Mouse (Mus musculus) embryonic facial prominence, embryonic 11.5 days (tissue): ENCODE results near the gene Rapgef3. TPM values are rescaled to one million over a fixed set of nuclear protein-coding genes. Genes with fewer than 3 reads are reported as not detected.

Experiments used
- ATAC-seq: fragments of 200-750 bp; cut with Nextera tagmentation; replicated peaks from 2 replicates; pipeline ENCODE4 v1.8.0; 2017; ENCODE audit warnings: low read depth; ENCODE audit not compliant: insufficient number of reproducible peaks, low FRiP score, low TSS enrichment
- DNase-seq: peaks from one replicate; pipeline ENCODE4 v3.0.0-alpha.2; 2015; ENCODE audit warnings: low spot score
- H3K27ac ChIP-seq: fragments of 300-500 bp; sonication (generic); replicated peaks from 2 replicates; pipeline ENCODE4 v1.5.1; 2014; ENCODE audit warnings: mild to moderate bottlenecking, low read depth, low read length, control low read depth
- H3K27me3 ChIP-seq: fragments of 300-500 bp; sonication (generic); 2 replicates; pipeline ENCODE4 v1.6.1; 2014; ENCODE audit warnings: mild to moderate bottlenecking, low read length, moderate library complexity, mixed read lengths; ENCODE audit not compliant: control insufficient read depth, insufficient read depth
- H3K36me3 ChIP-seq: fragments of 300-500 bp; sonication (generic); replicated peaks from 2 replicates; pipeline ENCODE4 v1.6.1; 2014; ENCODE audit warnings: low read depth, mild to moderate bottlenecking, low read length, moderate library complexity, mixed read lengths; ENCODE audit not compliant: control insufficient read depth, insufficient read depth
- H3K4me1 ChIP-seq: fragments of 300-500 bp; sonication (generic); 2 replicates; pipeline ENCODE4 v1.6.1; 2014; ENCODE audit warnings: low read length, mixed read lengths; ENCODE audit not compliant: control insufficient read depth, insufficient read depth
- H3K4me2 ChIP-seq: fragments of 300-500 bp; sonication (generic); 2 replicates; pipeline ENCODE4 v1.6.1; 2014; ENCODE audit warnings: low read depth, mild to moderate bottlenecking, control low read depth, low read length, moderate library complexity
- H3K4me3 ChIP-seq: fragments of 300-500 bp; sonication (generic); 2 replicates; pipeline ENCODE4 v1.5.1; 2014; ENCODE audit warnings: low read depth, low read length, control low read depth
- H3K9ac ChIP-seq: fragments of 300-500 bp; sonication (generic); replicated peaks from 2 replicates; pipeline ENCODE4 v1.6.1; 2014; ENCODE audit warnings: mild to moderate bottlenecking, control low read depth, low read length
- H3K9me3 ChIP-seq: fragments of 300-500 bp; sonication (generic); replicated peaks from 2 replicates; pipeline ENCODE4 v1.6.1; 2016; ENCODE audit warnings: mild to moderate bottlenecking, low read length, inconsistent platforms, mixed read lengths; ENCODE audit not compliant: control insufficient read depth
- WGBS: fragments of 180-500 bp; shearing (Covaris S2); extraction: QIAGEN DNeasy Blood & Tissue Kit; methylation state at CpG from one replicate; pipeline ENCODE4 v1.1.7; 2014; 5-methylcytosine and 5-hydroxymethylcytosine counted together
- polyA plus RNA-seq: library from polyadenylated mRNA; unstranded; fragments of >200 nt; fragmentation: Nextera tagmentation; extraction: Ambion mirVana; gene quantifications from 2 replicates; pipeline ENCODE4 v1.2.1, GENCODE M21; 2014

Rapgef3 gene
- polyA plus RNA-seq, 1 experiment from 2014 or later = 2.4 TPM

DNA sequence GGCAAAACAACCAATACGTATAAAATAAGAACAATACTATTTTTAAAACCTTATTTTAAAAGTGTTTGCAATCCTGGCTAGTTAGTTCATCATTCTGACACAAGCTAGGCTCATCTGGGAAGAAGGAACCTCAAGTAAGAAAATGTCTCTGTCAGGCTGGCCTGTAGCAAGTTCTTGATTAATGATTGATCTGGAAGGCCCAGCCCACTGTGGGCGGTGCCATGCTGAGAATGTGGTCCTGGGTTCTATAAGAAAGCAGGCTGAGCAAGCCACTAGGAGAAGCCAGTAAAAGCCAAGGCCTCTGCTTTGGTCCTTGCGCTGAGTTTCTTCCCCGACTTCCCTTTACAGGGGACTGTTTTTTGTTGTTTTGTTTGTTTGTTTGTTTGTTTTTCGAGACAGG, 15.3 kb downstream of the Rapgef3 start:
- 91% methylated on average over 5 of the region's 5 CpGs for WGBS
- no peak overlapping the region for H3K4me2 ChIP-seq
- DNase-seq = no peak
- H3K9me3 ChIP-seq = no peaks in the 10 kb centered on the region
- no peak for ATAC-seq
- H3K27me3 ChIP-seq = no peaks in the 10 kb centered on the region
- H3K27ac ChIP-seq = no peak overlapping the region
- H3K4me1 ChIP-seq = no peaks in the 10 kb centered on the region
- no peaks in the 10 kb centered on the region for H3K36me3 ChIP-seq
- no peak overlapping the region for H3K9ac ChIP-seq
- H3K4me3 ChIP-seq = no peak overlapping the region

- ATAC-seq (no peak), DNase-seq (no peak)
- Histone ChIP-seq H3K27me3 (no peaks in the 10 kb centered on the region), H3K4me2 (no peak overlapping the region), H3K9me3 (no peaks in the 10 kb centered on the region), H3K27ac (no peak overlapping the region), H3K4me3 (no peak overlapping the region), H3K36me3 (no peaks in the 10 kb centered on the region), H3K4me1 (no peaks in the 10 kb centered on the region), H3K9ac (no peak overlapping the region)
- WGBS = 77% methylated on average over 2 of the region's 2 CpGs
Measured at GRCm38 (mm10) chr15:97751676-97752075, 16.1 kb downstream of the Rapgef3 start.

- ATAC-seq (no peak), DNase-seq (peak; percentile 38)
- Histone ChIP-seq H3K4me1 (no peaks in the 10 kb centered on the region), H3K9ac (no peak overlapping the region), H3K27ac (no peak overlapping the region), H3K9me3 (no peaks in the 10 kb centered on the region), H3K4me3 (no peak overlapping the region), H3K4me2 (no peak overlapping the region), H3K27me3 (no peaks in the 10 kb centered on the region), H3K36me3 (no peaks in the 10 kb centered on the region)
- WGBS = 46% methylated on average over 12 of the region's 12 CpGs
Measured at GRCm38 (mm10) chr15:97750697-97751096, 17.1 kb downstream of the Rapgef3 start.

DNA sequence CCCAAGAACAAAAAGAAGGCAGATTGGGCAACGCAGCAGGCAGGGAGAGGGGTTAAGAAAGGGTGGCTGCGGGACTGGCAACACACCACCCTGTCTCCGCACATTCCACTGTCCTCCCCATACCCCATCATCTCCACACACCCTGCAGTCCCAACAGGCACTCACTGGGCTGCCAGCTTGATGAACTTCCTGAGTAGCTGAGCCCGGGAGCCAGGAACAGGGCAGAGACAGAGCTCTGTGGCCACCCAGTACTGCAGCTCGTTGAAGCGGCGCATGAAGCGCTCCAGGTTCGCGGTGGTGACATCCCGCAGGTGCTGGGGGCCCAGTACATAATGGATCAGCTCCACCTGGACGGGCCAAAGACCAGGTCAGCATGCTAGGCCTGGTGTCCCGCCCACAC, 17.9 kb downstream of the Rapgef3 start:
- no peaks in the 10 kb centered on the region for H3K9me3 ChIP-seq
- H3K4me1 ChIP-seq = no peaks in the 10 kb centered on the region
- DNase-seq = no peak
- H3K27me3 ChIP-seq = no peaks in the 10 kb centered on the region
- H3K4me2 ChIP-seq = no peak overlapping the region
- ATAC-seq = no peak
- 89% methylated on average over 13 of the region's 13 CpGs for WGBS
- H3K36me3 ChIP-seq = no peaks in the 10 kb centered on the region
- no peak overlapping the region for H3K27ac ChIP-seq
- no peak overlapping the region for H3K9ac ChIP-seq
- H3K4me3 ChIP-seq = no peak overlapping the region

GRCm38 (mm10) chr15:97749397-97749796, 18.4 kb downstream of the Rapgef3 start:
- WGBS = 88% methylated on average over 9 of the region's 9 CpGs
- no peak for DNase-seq
- H3K27ac ChIP-seq = no peak overlapping the region

GRCm38 (mm10) chr15:97748964-97749363, 18.8 kb downstream of the Rapgef3 start:
- no peaks in the 10 kb centered on the region for H3K36me3 ChIP-seq

More at GRCm38 (mm10) chr15:97749397-97749796, 18.4 kb downstream of the Rapgef3 start:
- Histone ChIP-seq H3K9me3 (no peaks in the 10 kb centered on the region), H3K27me3 (no peaks in the 10 kb centered on the region), H3K4me1 (no peaks in the 10 kb centered on the region), H3K9ac (no peak overlapping the region), H3K36me3 (no peaks in the 10 kb centered on the region), H3K4me2 (no peak overlapping the region), H3K4me3 (no peak overlapping the region)
- ATAC-seq = no peak

GRCm38 (mm10) chr15:97748309-97748708, 19.5 kb downstream of the Rapgef3 start:
- no peak for DNase-seq
- Histone ChIP-seq H3K4me2 (no peak overlapping the region), H3K4me3 (no peak overlapping the region), H3K9ac (no peak overlapping the region), H3K27me3 (no peaks in the 10 kb centered on the region), H3K36me3 (no peaks in the 10 kb centered on the region), H3K9me3 (no peaks in the 10 kb centered on the region), H3K4me1 (no peaks in the 10 kb centered on the region), H3K27ac (no peak overlapping the region)
- ATAC-seq = no peak
- WGBS = 58% methylated on average over 10 of the region's 10 CpGs

More at GRCm38 (mm10) chr15:97748964-97749363, 18.8 kb downstream of the Rapgef3 start:
- H3K27ac ChIP-seq = no peak overlapping the region
- H3K9ac ChIP-seq = no peak overlapping the region
- H3K27me3 ChIP-seq = no peaks in the 10 kb centered on the region
- 87% methylated on average over 4 of the region's 4 CpGs for WGBS
- H3K4me1 ChIP-seq = no peaks in the 10 kb centered on the region
- no peak overlapping the region for H3K4me3 ChIP-seq
- no peak overlapping the region for H3K4me2 ChIP-seq
- ATAC-seq (no peak), DNase-seq (no peak)
- no peaks in the 10 kb centered on the region for H3K9me3 ChIP-seq

DNA sequence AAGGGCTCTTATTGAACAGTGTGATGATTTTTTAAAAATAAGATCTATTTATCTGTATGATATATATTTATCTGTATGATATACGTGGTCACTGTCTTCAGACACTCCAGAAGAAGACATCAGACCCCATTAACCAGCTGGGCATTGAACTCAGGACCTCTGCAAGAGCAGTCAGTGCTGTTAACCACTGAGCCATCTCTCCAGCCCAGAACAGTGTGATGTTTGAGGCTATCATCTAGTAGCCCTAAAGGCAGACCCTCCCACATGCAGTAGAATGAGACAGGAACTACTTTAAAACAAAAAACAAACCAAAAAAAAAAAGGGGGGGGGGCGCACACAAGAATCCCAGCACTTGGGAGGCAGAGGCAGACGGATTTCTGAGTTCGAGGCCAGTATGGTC, 20.3 kb downstream of the Rapgef3 start:
- ATAC-seq (no peak), DNase-seq (no peak)
- Histone ChIP-seq H3K36me3 (no peaks in the 10 kb centered on the region), H3K4me1 (no peaks in the 10 kb centered on the region), H3K27me3 (no peaks in the 10 kb centered on the region), H3K4me3 (no peak overlapping the region), H3K4me2 (no peak overlapping the region), H3K9me3 (no peaks in the 10 kb centered on the region), H3K27ac (no peak overlapping the region), H3K9ac (no peak overlapping the region)
- WGBS = 84% methylated on average over 4 of the region's 4 CpGs
